Mouse (Mus musculus) kidney, adult 2 months (tissue): ENCODE measurements around the gene Zdhhc14. TPM values are rescaled to one million over a fixed set of nuclear protein-coding genes. Genes with fewer than 3 reads are reported as not detected.
A peak's percentile ranks its signal among the peaks of the same experiment; 100 is the strongest.

Experiments
- DNase-seq: peaks from one replicate; pipeline ENCODE4 v3.0.0; 2021
- H3K27ac ChIP-seq: fragments of 200-500 bp; 2 replicates; pipeline ENCODE4 v1.5.1; 2012; ENCODE audit warnings: low read depth, low read length, control low read depth, inconsistent platforms; ENCODE audit not compliant: insufficient read depth
- H3K27me3 ChIP-seq: fragments of 200-500 bp; replicated peaks from 2 replicates; pipeline ENCODE4 v1.6.1; 2012; ENCODE audit warnings: mild to moderate bottlenecking, moderate library complexity, low read length, inconsistent platforms; ENCODE audit not compliant: control insufficient read depth, insufficient read depth
- H3K36me3 ChIP-seq: fragments of 200-500 bp; 2 replicates; pipeline ENCODE4 v1.6.1; 2012; ENCODE audit warnings: mild to moderate bottlenecking, moderate library complexity, low read length, inconsistent platforms; ENCODE audit not compliant: control insufficient read depth, insufficient read depth
- H3K4me1 ChIP-seq: fragments of 200-500 bp; 2 replicates; pipeline ENCODE4 v1.6.1; 2011; ENCODE audit warnings: low read length; ENCODE audit not compliant: control insufficient read depth, insufficient read depth
- H3K4me3 ChIP-seq: fragments of 200-500 bp; 2 replicates; pipeline ENCODE4 v1.5.1; 2011; ENCODE audit warnings: mild to moderate bottlenecking, low read depth, low read length, control low read depth; ENCODE audit not compliant: insufficient read depth
- CTCF ChIP-seq: fragments of 200-500 bp; conservative IDR thresholded peaks from 2 replicates; pipeline ENCODE4 v1.5.1; 2011; ENCODE audit warnings: low read depth, mild to moderate bottlenecking, control low read depth, low read length, moderate library complexity, mixed read lengths; ENCODE audit not compliant: insufficient read depth, insufficient read length
- POLR2A ChIP-seq: fragments of 200-500 bp; IDR thresholded peaks from one replicate; pipeline ENCODE4 v1.6.1; 2011; ENCODE audit warnings: low read depth, low read length, control low read depth
- WGBS: fragments of 180-500 bp; shearing (Covaris S2); methylation state at CpG from one replicate; pipeline ENCODE4 v1.1.7; 2018; 5-methylcytosine and 5-hydroxymethylcytosine counted together
- polyA plus RNA-seq: library from polyadenylated mRNA; depleted of rRNA; stranded (reverse); fragments of >200 nt; gene quantifications from 2 replicates; pipeline ENCODE4 v1.2.3, GENCODE M21; 2012

The Zdhhc14 gene
- polyA plus RNA-seq, 1 experiment, result 2.1 TPM

DNA sequence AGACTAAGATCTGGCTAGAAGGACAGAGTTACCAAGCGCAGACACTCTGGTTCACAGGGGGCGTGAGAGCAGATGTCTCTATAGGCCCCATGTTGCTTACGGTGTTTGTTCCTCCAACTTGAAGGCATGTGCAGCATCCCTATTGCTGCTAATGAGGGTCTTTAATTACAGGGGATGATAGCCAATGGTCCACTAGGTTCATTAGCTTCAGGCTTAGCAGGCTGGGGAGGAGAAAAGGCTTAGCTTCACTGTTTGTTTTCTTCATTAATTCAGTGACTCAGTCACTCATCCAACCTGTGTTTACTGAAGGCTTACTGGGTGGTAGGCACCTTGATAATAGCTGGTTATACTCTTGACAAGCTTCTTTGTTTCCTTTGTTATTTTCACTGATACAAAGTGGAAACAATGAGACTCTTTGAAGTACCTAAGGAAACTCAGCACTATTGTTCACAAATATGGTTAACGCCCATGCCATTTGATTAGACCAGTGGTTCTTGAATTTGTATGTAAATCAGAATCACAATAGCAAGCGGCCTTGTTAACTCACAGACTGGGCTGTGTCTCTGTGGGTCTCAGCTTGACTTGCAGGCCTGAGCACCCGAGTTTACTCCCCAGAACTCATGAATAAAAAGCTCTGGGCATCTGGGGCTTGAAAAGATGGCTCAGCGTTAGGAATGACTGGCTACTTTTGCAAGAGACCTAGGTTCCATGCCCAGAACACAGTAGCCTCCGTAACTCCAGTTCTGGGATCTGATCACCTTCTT lies 168.1 kb downstream of the Zdhhc14 start:
- Histone ChIP-seq H3K4me3 (no peak overlapping the region), H3K27me3 (no peaks in the 10 kb centered on the region), H3K4me1 (no peaks in the 10 kb centered on the region), H3K27ac (no peak overlapping the region), H3K36me3 (no peaks in the 10 kb centered on the region)
- TF ChIP-seq POLR2A, result no peak
- no peak for DNase-seq
- WGBS, result 69% methylated on average over 8 of the region's 8 CpGs

DNA sequence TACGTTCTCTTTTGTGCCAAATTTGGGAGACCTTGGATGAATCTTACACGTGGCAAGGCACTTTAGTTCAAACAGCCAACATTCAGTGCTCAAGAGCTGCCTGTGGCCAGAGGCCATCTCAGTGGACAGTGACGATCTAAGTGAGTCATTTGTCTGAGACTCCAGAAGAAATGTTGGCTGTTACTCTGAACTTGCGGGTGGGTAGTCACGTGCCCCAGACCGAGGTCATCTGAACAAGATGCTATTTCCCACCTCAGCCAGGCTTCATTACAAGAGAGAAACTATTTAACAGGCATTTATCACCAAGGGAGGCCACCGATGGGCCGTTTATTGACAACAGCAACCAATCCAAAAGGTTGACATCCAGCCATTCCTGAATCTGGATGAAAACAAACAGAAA lies 174.3 kb downstream of the Zdhhc14 start:
- WGBS, result 76% methylated on average over 8 of the region's 8 CpGs

DNA sequence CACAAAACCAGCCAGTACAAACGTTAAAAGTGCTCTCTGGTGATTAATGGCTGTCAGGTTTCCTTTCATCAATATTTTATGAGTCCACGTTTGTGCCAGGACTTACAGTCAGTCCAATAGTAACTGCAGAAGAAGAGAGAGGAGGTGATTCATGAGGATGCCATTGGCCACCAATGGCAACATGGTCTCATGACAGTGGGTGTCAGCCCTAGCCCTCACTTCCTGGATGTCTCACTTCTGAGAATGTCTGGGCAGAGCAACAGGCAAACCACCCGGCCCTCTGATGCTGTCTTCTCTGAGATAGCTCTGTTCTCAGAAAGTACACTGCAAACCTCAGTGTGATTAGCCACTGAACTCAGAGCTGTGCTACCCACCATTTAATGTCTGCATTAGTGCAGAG lies 176.1 kb downstream of the Zdhhc14 start:
- Histone ChIP-seq H3K27me3 (no peaks in the 10 kb centered on the region), H3K36me3 (no peaks in the 10 kb centered on the region), H3K4me1 (no peaks in the 10 kb centered on the region), H3K4me3 (no peak overlapping the region), H3K27ac (no peak overlapping the region)
- DNase-seq, result no peak
- 37% methylated on average over 3 of the region's 3 CpGs for WGBS
- TF ChIP-seq POLR2A (no peak), CTCF (no peak)

More for the DNA sequence above, 174.3 kb downstream of the Zdhhc14 start:
- Histone ChIP-seq H3K4me3 (no peak overlapping the region), H3K27ac (no peak overlapping the region), H3K27me3 (no peaks in the 10 kb centered on the region), H3K36me3 (no peaks in the 10 kb centered on the region), H3K4me1 (no peaks in the 10 kb centered on the region)
- TF ChIP-seq POLR2A (no peak), CTCF (no peak)
- no peak for DNase-seq

DNA sequence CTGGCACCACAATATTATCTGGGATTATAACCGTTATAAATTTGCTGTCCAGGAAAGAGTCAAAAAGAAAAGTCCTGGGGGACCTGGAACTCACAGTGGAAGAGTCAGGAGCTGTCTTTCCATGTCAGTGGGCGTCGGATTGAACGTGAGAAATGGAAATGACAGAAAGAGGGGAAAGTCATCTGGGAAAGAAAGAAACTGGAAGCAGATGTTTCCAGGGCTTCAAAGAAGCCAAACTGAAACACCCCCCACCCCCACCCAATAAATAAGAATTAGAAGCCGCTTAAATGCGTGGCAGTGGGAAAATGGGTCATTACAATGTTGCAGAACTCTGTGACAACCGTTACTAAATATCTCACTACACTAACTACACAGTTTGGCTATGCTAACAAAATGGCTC lies 176.6 kb downstream of the Zdhhc14 start:
- no peak overlapping the region for H3K27ac ChIP-seq
- TF ChIP-seq POLR2A, result no peak
- no peak for TF ChIP-seq CTCF
- no peak for DNase-seq
- H3K36me3 ChIP-seq, result no peaks in the 10 kb centered on the region
- no peaks in the 10 kb centered on the region for H3K27me3 ChIP-seq
- H3K4me3 ChIP-seq, result no peak overlapping the region
- WGBS, result 72% methylated on average over 7 of the region's 7 CpGs
- H3K4me1 ChIP-seq, result no peaks in the 10 kb centered on the region

DNA sequence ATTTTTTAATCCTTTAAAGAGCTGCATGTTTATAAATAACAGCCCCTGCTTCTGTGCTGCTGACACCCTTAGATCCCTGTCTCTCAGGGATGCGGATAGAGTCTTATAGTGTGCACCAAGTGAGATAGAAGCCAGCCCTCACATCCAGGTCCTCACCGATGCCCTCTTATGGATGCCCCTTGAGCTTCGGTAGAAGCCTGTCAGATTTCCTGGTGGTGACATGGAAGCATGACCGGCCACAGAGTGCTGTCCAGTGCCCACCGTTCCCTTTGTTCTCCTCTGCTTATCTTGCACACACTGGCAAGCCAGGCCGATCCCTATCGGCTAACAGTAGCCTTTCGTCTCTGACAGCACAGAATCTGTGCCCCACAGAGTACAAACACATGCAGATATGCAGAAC lies 183.6 kb downstream of the Zdhhc14 start:
- WGBS, result 64% methylated on average over 8 of the region's 8 CpGs
- H3K27me3 ChIP-seq, result no peaks in the 10 kb centered on the region
- H3K4me3 ChIP-seq, result no peak overlapping the region
- H3K27ac ChIP-seq, result no peak overlapping the region
- TF ChIP-seq CTCF (no peak), POLR2A (no peak)
- H3K36me3 ChIP-seq, result no peaks in the 10 kb centered on the region
- no peaks in the 10 kb centered on the region for H3K4me1 ChIP-seq
- peak; percentile 24 for DNase-seq

DNA sequence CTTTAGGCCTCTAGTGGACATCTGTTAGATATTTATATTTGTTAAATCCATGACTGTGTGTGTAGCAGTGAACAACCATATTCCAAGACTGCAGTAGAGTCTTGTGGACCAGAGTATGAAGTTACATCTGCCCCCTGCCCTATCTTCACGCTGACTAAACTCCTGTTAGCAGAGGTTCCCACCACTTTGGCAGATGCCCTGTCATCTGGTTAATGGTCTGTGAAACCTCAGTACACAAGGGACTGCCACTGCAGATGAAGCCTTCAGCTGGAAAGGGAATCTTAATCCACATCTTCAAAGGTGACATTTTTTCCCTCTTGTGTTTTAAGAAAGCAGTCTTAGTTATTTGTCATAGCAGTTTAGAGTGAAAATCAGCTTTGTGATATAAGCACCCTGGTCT lies 187.0 kb downstream of the Zdhhc14 start:
- no peaks in the 10 kb centered on the region for H3K36me3 ChIP-seq
- TF ChIP-seq CTCF, result no peak
- no peak for TF ChIP-seq POLR2A
- no peak overlapping the region for H3K4me3 ChIP-seq
- H3K27me3 ChIP-seq, result no peaks in the 10 kb centered on the region
- WGBS, result 22% methylated on average over 1 of the region's 1 CpGs
- no peaks in the 10 kb centered on the region for H3K4me1 ChIP-seq
- no peak for DNase-seq
- H3K27ac ChIP-seq, result no peak overlapping the region

DNA sequence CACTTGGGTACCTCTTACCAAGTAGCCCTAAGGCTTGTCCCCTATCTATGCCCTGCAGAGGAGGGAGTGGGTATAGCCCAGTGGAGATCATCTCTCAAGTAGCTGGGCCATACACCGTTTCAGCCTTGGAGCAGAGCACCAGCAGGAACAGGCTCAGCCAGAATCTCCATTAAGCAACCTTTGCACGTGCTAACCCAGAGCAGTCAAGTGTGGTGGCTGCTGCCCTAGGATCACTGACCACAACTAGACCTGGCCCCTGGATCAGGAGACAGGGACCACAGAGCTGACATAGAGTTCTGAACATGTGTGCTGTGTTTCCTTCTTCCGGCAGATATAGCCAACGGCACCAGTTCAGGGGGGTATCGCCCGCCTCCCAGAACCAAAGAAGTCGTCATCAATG lies 193.0 kb downstream of the Zdhhc14 start:
- no peaks in the 10 kb centered on the region for H3K27me3 ChIP-seq
- no peak overlapping the region for H3K4me3 ChIP-seq
- DNase-seq, result peak; percentile 63
- 72% methylated on average over 7 of the region's 7 CpGs for WGBS
- H3K27ac ChIP-seq, result no peak overlapping the region
- TF ChIP-seq CTCF, result no peak
- TF ChIP-seq POLR2A, result no peak
- H3K36me3 ChIP-seq, result no peaks in the 10 kb centered on the region
- H3K4me1 ChIP-seq, result no peaks in the 10 kb centered on the region

DNA sequence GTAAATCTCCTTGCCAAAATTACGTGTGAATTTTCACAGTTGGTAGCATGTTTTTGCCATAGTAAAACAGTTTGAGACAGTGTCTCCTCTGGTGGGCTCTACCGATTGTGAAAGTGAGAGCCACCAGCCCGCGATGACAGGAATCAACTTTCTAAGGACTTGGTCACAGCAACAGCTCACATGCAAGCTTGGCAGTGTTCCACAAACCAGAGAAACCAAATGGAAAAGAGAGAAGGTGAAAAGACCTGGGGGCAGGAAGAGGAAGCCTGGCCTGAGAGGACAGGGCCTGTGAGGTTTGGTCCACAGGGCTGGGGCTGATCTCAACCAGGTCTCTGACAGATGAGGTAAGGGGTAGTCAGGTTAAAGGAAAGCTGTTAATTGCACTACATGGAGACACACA lies 195.5 kb downstream of the Zdhhc14 start:
- no peaks in the 10 kb centered on the region for H3K36me3 ChIP-seq
- H3K27ac ChIP-seq, result no peak overlapping the region
- no peaks in the 10 kb centered on the region for H3K27me3 ChIP-seq
- 83% methylated on average over 4 of the region's 4 CpGs for WGBS
- no peaks in the 10 kb centered on the region for H3K4me1 ChIP-seq
- no peak overlapping the region for H3K4me3 ChIP-seq
- no peak for DNase-seq
- no peak for TF ChIP-seq CTCF
- no peak for TF ChIP-seq POLR2A
